Mouse (Mus musculus) liver, embryonic 13.5 days (tissue): ENCODE results near the gene Rhd. TPM values are rescaled to one million over a fixed set of nuclear protein-coding genes. Genes with fewer than 3 reads are reported as not detected.
"Not testable (repeated sequence)": the region's sequence is repeated elsewhere in the genome, so short reads cannot be mapped to it uniquely, and the experiment has no call there.

Experiments used
- ATAC-seq: fragments of 200-750 bp; cut with Nextera tagmentation; 2 replicates; pipeline ENCODE4 v1.8.0; 2017; ENCODE audit warnings: low read depth, mild to moderate bottlenecking, moderate number of reproducible peaks, moderate library complexity
- DNase-seq: peaks from one replicate; pipeline ENCODE4 v3.0.0; 2022
- H3K27ac ChIP-seq: fragments of 300-500 bp; sonication (generic); 2 replicates; pipeline ENCODE4 v1.5.1; 2015; ENCODE audit warnings: moderate library complexity, mild to moderate bottlenecking, inconsistent platforms
- H3K27me3 ChIP-seq: fragments of 300-500 bp; sonication (generic); 2 replicates; pipeline ENCODE4 v1.6.1; 2015; ENCODE audit warnings: mild to moderate bottlenecking, inconsistent platforms
- H3K36me3 ChIP-seq: fragments of 300-500 bp; sonication (generic); 2 replicates; pipeline ENCODE4 v1.6.1; 2015; ENCODE audit warnings: mild to moderate bottlenecking, inconsistent platforms
- H3K4me1 ChIP-seq: fragments of 300-500 bp; sonication (generic); replicated peaks from 2 replicates; pipeline ENCODE4 v1.6.1; 2015; ENCODE audit warnings: inconsistent platforms
- H3K4me2 ChIP-seq: fragments of 300-500 bp; sonication (generic); 2 replicates; pipeline ENCODE4 v1.6.1; 2015; ENCODE audit warnings: inconsistent platforms, mild to moderate bottlenecking, moderate library complexity
- H3K4me3 ChIP-seq: fragments of 300-500 bp; sonication (generic); replicated peaks from 2 replicates; pipeline ENCODE4 v1.5.1; 2015; ENCODE audit warnings: mild to moderate bottlenecking, inconsistent platforms
- H3K9ac ChIP-seq: fragments of 300-500 bp; sonication (generic); 2 replicates; pipeline ENCODE4 v1.6.1; 2015; ENCODE audit warnings: mild to moderate bottlenecking, inconsistent platforms
- H3K9me3 ChIP-seq: fragments of 300-500 bp; sonication (generic); replicated peaks from 2 replicates; pipeline ENCODE4 v1.6.1; 2016; ENCODE audit warnings: inconsistent platforms
- WGBS: fragments of 180-500 bp; shearing (Covaris S2); methylation state at CpG from one replicate; pipeline ENCODE4 v1.1.7; 2015; ENCODE audit not compliant: insufficient replicate concordance; 5-methylcytosine and 5-hydroxymethylcytosine counted together
- polyA plus RNA-seq: library from polyadenylated mRNA; unstranded; fragments of >200 nt; fragmentation: Nextera tagmentation; extraction: Ambion mirVana; gene quantifications from 2 replicates; pipeline ENCODE4 v1.2.1, GENCODE M21; 2015

Rhd gene
- polyA plus RNA-seq = 545 and 561 TPM in 2 replicates

DNA sequence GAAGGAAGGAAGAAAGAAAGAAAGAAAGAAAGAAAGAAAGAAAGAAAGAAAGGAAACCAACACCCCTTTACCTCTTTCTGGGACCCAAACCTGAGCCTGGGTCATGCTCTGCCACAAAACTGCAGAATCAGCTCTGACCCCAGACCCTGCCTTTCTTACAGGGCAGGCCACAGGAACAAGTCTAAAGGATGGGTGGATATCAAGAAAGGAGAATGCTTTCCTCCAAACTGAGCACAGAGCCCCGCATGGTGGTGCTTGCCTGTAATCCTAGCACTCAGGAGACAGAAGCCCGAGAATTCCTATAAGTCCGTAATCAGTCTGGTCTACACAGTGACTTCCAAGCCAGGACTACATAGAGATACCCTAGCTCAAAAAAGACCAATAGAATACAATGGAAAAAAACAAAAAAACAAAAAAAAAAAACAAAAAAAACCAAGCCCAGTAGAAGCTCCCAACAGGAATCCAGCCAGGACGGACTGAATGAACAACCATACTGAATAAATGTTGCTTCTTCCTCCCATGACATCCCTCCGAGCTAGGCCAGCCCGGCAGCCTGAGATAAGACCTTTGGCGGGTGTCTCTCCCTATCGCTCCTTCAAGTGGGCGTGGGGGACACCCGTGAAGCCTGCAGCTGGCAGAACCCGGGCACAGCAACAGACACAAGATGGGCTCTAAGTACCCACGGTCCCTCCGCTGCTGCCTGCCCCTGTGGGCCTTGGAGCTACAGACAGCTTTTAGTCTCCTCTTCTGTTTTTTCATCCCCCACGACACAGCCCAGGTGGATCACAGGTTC lies at the start of gene Rhd:
TSS of gene Rhd (plus strand) at position 600 of the 793 bp plus-strand sequence.
- peaks cover 22% of the 10 kb centered on the region for H3K36me3 ChIP-seq
- H3K27me3 ChIP-seq = no peaks in the 10 kb centered on the region
- H3K9me3 ChIP-seq = no peaks in the 10 kb centered on the region
- H3K4me3 ChIP-seq = peak within 1 kb of the TSS; percentile 84
- H3K4me1 ChIP-seq = peaks cover 59% of the 10 kb centered on the region
- H3K9ac ChIP-seq = peak within 1 kb of the TSS; percentile 98
- peak; percentile 84 for DNase-seq
- peak within 1 kb of the TSS; percentile 100 for H3K27ac ChIP-seq
- H3K4me2 ChIP-seq = peak within 1 kb of the TSS; percentile 92
- ATAC-seq = peak; percentile 76
- WGBS = 20% methylated on average over 14 of the region's 14 CpGs

DNA sequence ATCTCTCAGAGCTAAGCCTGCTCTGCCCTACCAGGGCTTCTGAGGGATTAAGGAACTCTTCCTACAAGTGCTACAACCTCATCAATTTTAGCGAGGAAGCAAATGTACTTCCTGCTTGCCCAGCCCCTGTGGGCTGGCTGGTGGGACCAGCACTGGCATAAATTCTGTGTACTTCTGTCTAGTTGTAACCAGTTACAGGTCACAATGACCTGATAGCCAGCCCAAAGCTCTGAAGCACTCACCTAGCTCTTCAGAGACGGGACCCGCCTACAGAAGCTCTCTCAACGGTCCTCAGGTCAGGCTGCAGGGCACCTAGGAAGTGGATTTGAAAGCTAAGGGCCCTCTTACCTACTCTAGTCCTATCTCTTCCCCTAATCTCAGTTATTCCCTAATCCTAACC lies 46.6 kb upstream of the Rhd start:
- peaks cover 40% of the 10 kb centered on the region for H3K36me3 ChIP-seq
- 68% methylated on average over 4 of the region's 4 CpGs for WGBS

DNA sequence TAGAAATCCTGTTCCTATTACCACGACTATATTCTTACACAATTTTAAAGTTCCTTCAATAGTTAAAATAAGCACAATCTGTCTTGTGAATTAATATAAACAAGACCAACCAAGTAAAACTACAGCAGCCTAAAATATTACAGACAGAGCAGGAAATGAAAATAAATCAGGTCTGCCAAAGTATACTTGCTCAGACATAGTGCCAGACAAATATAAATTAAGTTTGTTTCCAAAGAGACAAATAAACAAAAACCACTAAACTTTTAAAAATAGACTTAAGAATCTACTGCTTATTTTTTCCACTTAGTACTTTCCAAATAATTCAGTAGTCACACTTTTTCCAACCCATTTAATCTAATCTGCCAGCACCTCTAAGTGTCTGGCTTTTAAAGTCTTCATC lies 43.3 kb upstream of the Rhd start:
- H3K27ac ChIP-seq = no peak overlapping the region
- H3K36me3 ChIP-seq = peaks cover 38% of the 10 kb centered on the region
- WGBS = 83% methylated on average over 1 of the region's 1 CpGs
- H3K4me3 ChIP-seq = no peak overlapping the region
- DNase-seq (no peak), ATAC-seq (no peak)
- H3K27me3 ChIP-seq = no peaks in the 10 kb centered on the region
- H3K4me1 ChIP-seq = peaks cover 17% of the 10 kb centered on the region
- no peaks in the 10 kb centered on the region for H3K9me3 ChIP-seq
- no peak overlapping the region for H3K9ac ChIP-seq
- no peak overlapping the region for H3K4me2 ChIP-seq

More for the DNA sequence above, 46.6 kb upstream of the Rhd start:
- no peak for DNase-seq
- no peak overlapping the region for H3K4me2 ChIP-seq
- no peaks in the 10 kb centered on the region for H3K9me3 ChIP-seq
- no peak overlapping the region for H3K9ac ChIP-seq
- ATAC-seq = no peak
- no peak overlapping the region for H3K27ac ChIP-seq
- H3K4me1 ChIP-seq = peaks cover 25% of the 10 kb centered on the region
- no peaks in the 10 kb centered on the region for H3K27me3 ChIP-seq
- no peak overlapping the region for H3K4me3 ChIP-seq

GRCm38 (mm10) chr4:134823560-134823959 lies 40.8 kb upstream of the Rhd start:
- no peak for ATAC-seq

DNA sequence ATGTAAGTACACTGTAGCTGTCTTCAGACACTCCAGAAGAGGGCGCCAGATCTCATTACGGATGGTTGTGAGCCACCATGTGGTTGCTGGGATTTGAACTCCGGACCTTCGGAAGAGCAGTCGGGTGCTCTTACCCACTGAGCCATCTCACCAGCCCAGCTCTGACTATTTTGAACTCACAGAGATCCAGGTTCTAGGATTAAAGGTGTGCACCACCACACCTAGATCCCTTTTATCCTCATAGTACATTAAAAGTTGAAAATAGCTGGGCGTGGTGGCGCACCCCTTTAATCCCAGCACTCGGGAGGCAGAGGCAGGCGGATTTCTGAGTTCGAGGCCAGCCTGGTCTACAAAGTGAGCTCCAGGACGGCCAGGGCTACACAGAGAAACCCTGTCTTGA lies 38.5 kb upstream of the Rhd start:
- H3K9me3 ChIP-seq, DNase-seq, H3K27ac ChIP-seq, H3K4me1 ChIP-seq, H3K27me3 ChIP-seq, H3K4me2 ChIP-seq, H3K9ac ChIP-seq, ATAC-seq, H3K4me3 ChIP-seq: not testable (repeated sequence)
- H3K36me3 ChIP-seq = peaks cover 60% of the 10 kb centered on the region
- 88% methylated on average over 11 of the region's 11 CpGs for WGBS

More at GRCm38 (mm10) chr4:134823560-134823959, 40.8 kb upstream of the Rhd start:
- no peaks in the 10 kb centered on the region for H3K27me3 ChIP-seq
- no peak overlapping the region for H3K4me3 ChIP-seq
- H3K4me2 ChIP-seq = no peak overlapping the region
- peaks cover 16% of the 10 kb centered on the region for H3K4me1 ChIP-seq
- peaks cover 57% of the 10 kb centered on the region for H3K36me3 ChIP-seq
- WGBS = 61% methylated on average over 2 of the region's 2 CpGs
- peak overlapping the region; percentile 50 for H3K27ac ChIP-seq
- DNase-seq = no peak
- H3K9me3 ChIP-seq = no peaks in the 10 kb centered on the region
- H3K9ac ChIP-seq = no peak overlapping the region

DNA sequence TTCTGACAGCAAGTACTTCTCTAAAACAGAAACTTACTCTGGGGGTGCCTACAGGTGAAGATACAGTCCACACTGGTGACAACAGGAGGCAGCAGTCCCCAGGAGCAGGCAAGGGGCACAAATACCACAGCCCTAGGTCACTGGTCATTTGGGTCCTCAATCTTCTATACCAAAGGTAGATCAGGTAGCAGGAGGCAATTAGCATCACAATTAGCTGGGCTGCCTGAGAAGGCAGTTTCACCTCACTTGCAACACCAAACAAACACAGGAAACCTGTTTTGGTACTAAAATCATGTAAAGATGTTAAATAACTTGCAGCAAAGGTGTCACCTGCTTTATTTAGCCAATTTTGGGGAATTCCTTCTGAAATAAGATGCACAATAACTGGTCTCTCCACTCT lies 38.0 kb upstream of the Rhd start:
- no peak overlapping the region for H3K4me3 ChIP-seq
- H3K36me3 ChIP-seq = peaks cover 64% of the 10 kb centered on the region
- H3K4me2 ChIP-seq = no peak overlapping the region
- no peak overlapping the region for H3K9ac ChIP-seq
- DNase-seq (no peak), ATAC-seq (no peak)
- no peak overlapping the region for H3K27ac ChIP-seq
- H3K9me3 ChIP-seq = no peaks in the 10 kb centered on the region
- H3K27me3 ChIP-seq = no peaks in the 10 kb centered on the region
- H3K4me1 ChIP-seq = peaks cover 2% of the 10 kb centered on the region; the same call in 1 of the 2 replicates

GRCm38 (mm10) chr4:134827806-134828205 lies 36.5 kb upstream of the Rhd start:
- H3K4me3 ChIP-seq = no peak overlapping the region
- WGBS = 78% methylated on average over 11 of the region's 11 CpGs
- DNase-seq = no peak
- H3K9me3 ChIP-seq = no peaks in the 10 kb centered on the region
- H3K36me3 ChIP-seq = peaks cover 74% of the 10 kb centered on the region
- no peak overlapping the region for H3K27ac ChIP-seq
- H3K27me3 ChIP-seq = no peaks in the 10 kb centered on the region
- peaks cover 2% of the 10 kb centered on the region; the same call in 1 of the 2 replicates for H3K4me1 ChIP-seq
- no peak overlapping the region for H3K9ac ChIP-seq
- ATAC-seq = no peak
- no peak overlapping the region for H3K4me2 ChIP-seq

DNA sequence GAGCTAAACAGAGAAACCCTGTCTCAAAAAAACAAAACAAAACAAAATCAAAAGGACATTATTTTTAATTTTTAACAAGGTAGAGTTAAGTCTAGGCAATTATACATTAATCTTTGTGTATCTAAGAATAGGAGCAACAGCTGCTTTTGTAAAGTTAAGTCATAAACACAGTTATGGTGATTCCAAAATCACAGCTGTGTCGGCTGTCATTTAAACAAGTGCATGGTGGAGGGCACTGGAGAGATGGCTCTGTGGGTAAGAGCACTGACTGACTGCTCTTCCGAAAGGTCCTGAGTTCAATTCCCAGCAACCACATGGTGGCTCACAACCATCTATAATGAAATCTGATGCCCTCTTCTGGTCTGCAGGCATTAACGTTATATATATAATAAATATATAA lies 32.4 kb upstream of the Rhd start:
- H3K4me3 ChIP-seq = no peak overlapping the region
- peaks cover 74% of the 10 kb centered on the region for H3K36me3 ChIP-seq
- no peaks in the 10 kb centered on the region for H3K27me3 ChIP-seq
- no peak overlapping the region for H3K4me2 ChIP-seq
- 91% methylated on average over 3 of the region's 3 CpGs for WGBS
- no peaks in the 10 kb centered on the region for H3K9me3 ChIP-seq
- H3K9ac ChIP-seq = no peak overlapping the region
- H3K4me1 ChIP-seq = no peaks in the 10 kb centered on the region
- DNase-seq (no peak), ATAC-seq (no peak)
- H3K27ac ChIP-seq = no peak overlapping the region

- H3K4me1 ChIP-seq = peaks cover 8% of the 10 kb centered on the region
- peaks cover 49% of the 10 kb centered on the region for H3K36me3 ChIP-seq
- no peaks in the 10 kb centered on the region for H3K9me3 ChIP-seq
- DNase-seq = no peak
- H3K27ac ChIP-seq = no peak overlapping the region
- no peak overlapping the region for H3K9ac ChIP-seq
- no peak overlapping the region for H3K4me2 ChIP-seq
- ATAC-seq = no peak
- no peaks in the 10 kb centered on the region for H3K27me3 ChIP-seq
- H3K4me3 ChIP-seq = no peak overlapping the region
- WGBS = 82% methylated on average over 4 of the region's 4 CpGs
Observed at GRCm38 (mm10) chr4:134835486-134835885, 28.9 kb upstream of the Rhd start.

GRCm38 (mm10) chr4:134838221-134838620 lies 26.1 kb upstream of the Rhd start:
- no peaks in the 10 kb centered on the region for H3K27me3 ChIP-seq
- 41% methylated on average over 1 of the region's 1 CpGs for WGBS
- ATAC-seq = no peak
- H3K4me3 ChIP-seq = no peak overlapping the region
- peaks cover 27% of the 10 kb centered on the region for H3K36me3 ChIP-seq
- no peak for DNase-seq
- H3K9me3 ChIP-seq = no peaks in the 10 kb centered on the region
- H3K4me2 ChIP-seq = no peak overlapping the region
- peaks cover 24% of the 10 kb centered on the region for H3K4me1 ChIP-seq
- no peak overlapping the region for H3K9ac ChIP-seq
- no peak overlapping the region for H3K27ac ChIP-seq

DNA sequence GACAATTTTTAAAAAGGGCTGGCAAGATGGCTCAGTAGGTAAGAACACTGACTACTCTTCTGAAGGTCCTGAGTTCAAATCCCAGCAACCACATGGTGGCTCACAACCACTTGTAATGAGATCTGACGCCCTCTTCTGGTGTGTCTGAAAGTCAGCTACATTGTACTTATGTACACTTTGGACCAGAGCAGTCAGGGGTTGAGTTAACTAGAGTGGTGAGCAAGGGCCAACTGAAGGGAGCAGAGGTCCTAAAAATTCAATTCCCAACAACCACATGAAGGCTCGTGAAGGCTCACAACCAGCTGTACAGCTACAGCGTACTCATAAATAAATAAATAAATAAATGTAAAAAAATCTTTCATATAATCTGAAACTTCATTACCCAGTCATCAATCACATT lies 25.6 kb upstream of the Rhd start:
- not testable (repeated sequence) for H3K9me3 ChIP-seq, DNase-seq, ATAC-seq, H3K4me3 ChIP-seq, H3K4me2 ChIP-seq, H3K27me3 ChIP-seq, H3K27ac ChIP-seq, H3K9ac ChIP-seq
- 80% methylated on average over 3 of the region's 3 CpGs for WGBS
- Histone ChIP-seq H3K4me1 (peaks cover 29% of the 10 kb centered on the region), H3K36me3 (peaks cover 22% of the 10 kb centered on the region)

- Histone ChIP-seq H3K27me3 (no peaks in the 10 kb centered on the region), H3K4me3 (no peak overlapping the region), H3K27ac (no peak overlapping the region), H3K36me3 (peaks cover 17% of the 10 kb centered on the region), H3K9ac (no peak overlapping the region), H3K4me1 (peaks cover 35% of the 10 kb centered on the region), H3K9me3 (no peaks in the 10 kb centered on the region), H3K4me2 (no peak overlapping the region)
- WGBS = 88% methylated on average over 1 of the region's 1 CpGs
- DNase-seq = no peak
- ATAC-seq = no peak
Observed at GRCm38 (mm10) chr4:134840231-134840630, 24.1 kb upstream of the Rhd start.
